Mouse (Mus musculus): Measurements from ENCODE around the gene Upb1.
"Not testable (repeated sequence)": the region's sequence is repeated elsewhere in the genome, so short reads cannot be mapped to it uniquely, and the experiment has no call there.

Gene Upb1

GRCm38 (mm10) chr10:75400958-75401357 lies at the start of gene Upb1:
Gene Upb1, plus strand, starts transcription at chr10:75401115.
- no peak for DNase-seq

GRCm38 (mm10) chr10:75352541-75352940 lies 48.4 kb upstream of the Upb1 start:
- no peak for DNase-seq

- DNase-seq = not testable (repeated sequence)
These were observed 47.1 kb upstream of the Upb1 start for GRCm38 (mm10) chr10:75353838-75354241.

- no peak for DNase-seq
These were observed 45.6 kb upstream of the Upb1 start for GRCm38 (mm10) chr10:75355341-75355740.

- not testable (repeated sequence) for DNase-seq
These were observed 36.7 kb upstream of the Upb1 start for GRCm38 (mm10) chr10:75364214-75364690.

GRCm38 (mm10) chr10:75364796-75365195 lies 36.1 kb upstream of the Upb1 start:
- no peak for DNase-seq

GRCm38 (mm10) chr10:75365231-75365633 lies 35.7 kb upstream of the Upb1 start:
- no peak for DNase-seq

- not testable (repeated sequence) for DNase-seq
These were observed 27.1 kb upstream of the Upb1 start for GRCm38 (mm10) chr10:75373655-75374351.

GRCm38 (mm10) chr10:75378688-75379087 lies 22.2 kb upstream of the Upb1 start:
- DNase-seq = no peak

GRCm38 (mm10) chr10:75390156-75390555 lies 10.8 kb upstream of the Upb1 start:
- DNase-seq = no peak

GRCm38 (mm10) chr10:75390832-75391231 lies 10.1 kb upstream of the Upb1 start:
- DNase-seq = no peak

GRCm38 (mm10) chr10:75394796-75395195 lies 6.1 kb upstream of the Upb1 start:
- no peak for DNase-seq

GRCm38 (mm10) chr10:75396966-75397365 lies 3.9 kb upstream of the Upb1 start:
- no peak for DNase-seq

- DNase-seq = no peak
These were observed 5.0 kb downstream of the Upb1 start for GRCm38 (mm10) chr10:75405916-75406315.

GRCm38 (mm10) chr10:75406755-75407154 lies 5.8 kb downstream of the Upb1 start:
- no peak for DNase-seq

- no peak for DNase-seq
These were observed 6.8 kb downstream of the Upb1 start for GRCm38 (mm10) chr10:75407741-75408140.

GRCm38 (mm10) chr10:75411343-75412113 lies 10.6 kb downstream of the Upb1 start:
- not testable (repeated sequence) for DNase-seq

- DNase-seq = no peak
These were observed 11.5 kb downstream of the Upb1 start for GRCm38 (mm10) chr10:75412114-75413103.

- DNase-seq = no peak
These were observed 14.0 kb downstream of the Upb1 start for GRCm38 (mm10) chr10:75414925-75415324.

GRCm38 (mm10) chr10:75417363-75418042 lies 16.6 kb downstream of the Upb1 start:
- no peak for DNase-seq

- no peak for DNase-seq
These were observed 17.8 kb downstream of the Upb1 start for GRCm38 (mm10) chr10:75418747-75419146.

- DNase-seq = no peak
These were observed 23.6 kb downstream of the Upb1 start for GRCm38 (mm10) chr10:75424498-75424901.

Measured in layer of hippocampus, adult 9-11 months (tissue).